Mouse (Mus musculus): Measurements from ENCODE around the gene L3hypdh.

The L3hypdh gene

GRCm38 (mm10) chr12:72085329-72086165 lies at the start of gene L3hypdh, which contains the start of gene Jkamp:
TSS of gene L3hypdh (minus strand) at chr12:72085439.
TSS of gene Jkamp (plus strand) at chr12:72085589.
- peak; percentile 93 to 96 for DNase-seq (ENCODE audit: low spot score in 2 of 2)

- DNase-seq (ENCODE audit: low spot score in 2 of 2) = no peak
Measured at GRCm38 (mm10) chr12:72129203-72129602, 44.0 kb upstream of the L3hypdh start.

GRCm38 (mm10) chr12:72115686-72116345 lies 30.6 kb upstream of the L3hypdh start:
- no peak for DNase-seq (ENCODE audit: low spot score in 2 of 2)

- DNase-seq (ENCODE audit: low spot score in 2 of 2) = no peak
Measured at GRCm38 (mm10) chr12:72115126-72115525, 29.9 kb upstream of the L3hypdh start.

GRCm38 (mm10) chr12:72104525-72105281 lies 19.5 kb upstream of the L3hypdh start:
- DNase-seq (ENCODE audit: low spot score in 2 of 2) = no peak

GRCm38 (mm10) chr12:72104027-72104426 lies 18.8 kb upstream of the L3hypdh start:
- no peak for DNase-seq (ENCODE audit: low spot score in 2 of 2)

- no peak for DNase-seq (ENCODE audit: low spot score in 2 of 2)
Measured at GRCm38 (mm10) chr12:72102776-72103175, 17.5 kb upstream of the L3hypdh start.

GRCm38 (mm10) chr12:72096966-72097365 lies 11.7 kb upstream of the L3hypdh start:
- no peak for DNase-seq (ENCODE audit: low spot score in 2 of 2)

- DNase-seq (ENCODE audit: low spot score in 2 of 2) = no peak
Measured at GRCm38 (mm10) chr12:72089802-72090201, 4.6 kb upstream of the L3hypdh start.

GRCm38 (mm10) chr12:72086166-72086825 lies 1.1 kb upstream of the L3hypdh start:
- no peak for DNase-seq (ENCODE audit: low spot score in 2 of 2)

GRCm38 (mm10) chr12:72085024-72085328 lies 263 bp downstream of the L3hypdh start:
- DNase-seq (ENCODE audit: low spot score in 2 of 2) = no peak

GRCm38 (mm10) chr12:72084261-72085023 lies 797 bp downstream of the L3hypdh start:
- peak in 1 of 2 experiments; percentile 8 for DNase-seq (ENCODE audit: low spot score in 2 of 2)

GRCm38 (mm10) chr12:72083265-72083664 lies 2.0 kb downstream of the L3hypdh start:
- DNase-seq (ENCODE audit: low spot score in 2 of 2) = no peak

GRCm38 (mm10) chr12:72082370-72082769 lies 2.9 kb downstream of the L3hypdh start:
- DNase-seq (ENCODE audit: low spot score in 2 of 2) = no peak

- DNase-seq (ENCODE audit: low spot score in 2 of 2) = no peak
Measured at GRCm38 (mm10) chr12:72081961-72082360, 3.3 kb downstream of the L3hypdh start.

- no peak for DNase-seq (ENCODE audit: low spot score in 2 of 2)
Measured at GRCm38 (mm10) chr12:72078248-72078647, 7.0 kb downstream of the L3hypdh start.

- DNase-seq (ENCODE audit: low spot score in 2 of 2) = peak; percentile 41 to 68
Measured at GRCm38 (mm10) chr12:72070327-72071269, 14.6 kb downstream of the L3hypdh start, which contains the start of gene Gpr135. TSS of gene Gpr135 (minus strand) at chr12:72071125.

GRCm38 (mm10) chr12:72069626-72070326 lies 15.5 kb downstream of the L3hypdh start:
- no peak for DNase-seq (ENCODE audit: low spot score in 2 of 2)

- DNase-seq (ENCODE audit: low spot score in 2 of 2) = no peak
Measured at GRCm38 (mm10) chr12:72057780-72058179, 27.5 kb downstream of the L3hypdh start.

Measured in spleen, postnatal 14 days (tissue).